Mouse (Mus musculus) G1E (cell line): Measurements from ENCODE around the gene Dazl.

Experiments
- CTCF ChIP-seq: IDR thresholded peaks from 2 replicates; pipeline ENCODE4 v1.5.1; 2012; ENCODE audit warnings: low read depth, low read length, inconsistent platforms, mixed read lengths
- GATA1 ChIP-seq: IDR thresholded peaks from 2 replicates; pipeline ENCODE4 v1.6.1; 2012; ENCODE audit warnings: borderline replicate concordance, low read length, inconsistent platforms, mixed read lengths
- POLR2AphosphoS5 ChIP-seq: IDR thresholded peaks from 2 replicates; pipeline ENCODE4 v1.6.1; 2012; ENCODE audit warnings: low read depth, low read length, inconsistent platforms; ENCODE audit not compliant: insufficient replicate concordance

GRCm38 (mm10) chr17:50330245-50330644, 36.8 kb upstream of the Dazl start:
- no peak for TF ChIP-seq GATA1
- TF ChIP-seq CTCF, result no peak
- TF ChIP-seq POLR2AphosphoS5, result no peak
